Mouse (Mus musculus) embryonic facial prominence, embryonic 13.5 days (tissue): ENCODE results near the gene Fgf8. TPM values are rescaled to one million over a fixed set of nuclear protein-coding genes. Genes with fewer than 3 reads are reported as not detected.

Source experiments
- ATAC-seq: fragments of 200-750 bp; cut with Nextera tagmentation; 2 replicates; pipeline ENCODE4 v1.8.0; 2017; ENCODE audit warnings: low read depth; ENCODE audit not compliant: insufficient number of reproducible peaks, insufficient read depth, low FRiP score, low TSS enrichment
- H3K27ac ChIP-seq: fragments of 300-500 bp; sonication (generic); 2 replicates; pipeline ENCODE4 v1.5.1; 2015; ENCODE audit warnings: moderate library complexity, mild to moderate bottlenecking, inconsistent platforms
- H3K27me3 ChIP-seq: fragments of 300-500 bp; sonication (generic); 2 replicates; pipeline ENCODE4 v1.6.1; 2015; ENCODE audit warnings: mild to moderate bottlenecking, inconsistent platforms
- H3K36me3 ChIP-seq: fragments of 300-500 bp; sonication (generic); 2 replicates; pipeline ENCODE4 v1.6.1; 2015; ENCODE audit warnings: mild to moderate bottlenecking, inconsistent platforms
- H3K4me1 ChIP-seq: fragments of 300-500 bp; sonication (generic); 2 replicates; pipeline ENCODE4 v1.6.1; 2015; ENCODE audit warnings: inconsistent platforms
- H3K4me2 ChIP-seq: fragments of 300-500 bp; sonication (generic); 2 replicates; pipeline ENCODE4 v1.6.1; 2015; ENCODE audit warnings: moderate library complexity, mild to moderate bottlenecking, inconsistent platforms
- H3K4me3 ChIP-seq: fragments of 300-500 bp; sonication (generic); 2 replicates; pipeline ENCODE4 v1.5.1; 2015; ENCODE audit warnings: mild to moderate bottlenecking, inconsistent platforms
- H3K9ac ChIP-seq: fragments of 300-500 bp; sonication (generic); 2 replicates; pipeline ENCODE4 v1.6.1; 2015; ENCODE audit warnings: mild to moderate bottlenecking, inconsistent platforms
- H3K9me3 ChIP-seq: fragments of 300-500 bp; sonication (generic); 2 replicates; pipeline ENCODE4 v1.6.1; 2016; ENCODE audit warnings: inconsistent platforms
- WGBS: fragments of 180-500 bp; shearing (Covaris S2); methylation state at CpG from one replicate; pipeline ENCODE4 v1.1.7; 2015; ENCODE audit warnings: mixed read lengths; 5-methylcytosine and 5-hydroxymethylcytosine counted together
- polyA plus RNA-seq: library from polyadenylated mRNA; unstranded; fragments of >200 nt; fragmentation: Nextera tagmentation; extraction: Ambion mirVana; gene quantifications from 2 replicates; pipeline ENCODE4 v1.2.1, GENCODE M21; 2015

The Fgf8 gene
- polyA plus RNA-seq, 1 experiment from 2014 or later: 2.5 TPM

- 6% methylated on average over 16 of the region's 16 CpGs for WGBS
- 0 out of 2 replicates have a peak overlapping the region, but pooled peaks have one; percentile 17 for H3K4me3 ChIP-seq
- H3K36me3 ChIP-seq: no peaks in the 10 kb centered on the region
- peak overlapping the region; percentile 44 for H3K9ac ChIP-seq
- peaks cover 18% of the 10 kb centered on the region for H3K4me1 ChIP-seq
- H3K27ac ChIP-seq: peak overlapping the region; percentile 33; the same call in 1 of the 2 replicates
- H3K27me3 ChIP-seq: peaks cover 10% of the 10 kb centered on the region; the same call in 1 of the 2 replicates
- ATAC-seq: no peak
- H3K4me2 ChIP-seq: peak overlapping the region; percentile 50
- no peaks in the 10 kb centered on the region for H3K9me3 ChIP-seq
Measured at GRCm38 (mm10) chr19:45717493-45718220, 25.1 kb downstream of the Fgf8 start.

GRCm38 (mm10) chr19:45708704-45709103 is 34.0 kb downstream of the Fgf8 start:
- WGBS: 72% methylated on average over 3 of the region's 3 CpGs
- Histone ChIP-seq H3K9me3 (no peaks in the 10 kb centered on the region), H3K4me2 (no peak overlapping the region), H3K36me3 (no peaks in the 10 kb centered on the region), H3K9ac (no peak overlapping the region), H3K27ac (no peak overlapping the region), H3K4me1 (peaks cover 6% of the 10 kb centered on the region), H3K4me3 (no peak overlapping the region), H3K27me3 (no peaks in the 10 kb centered on the region)
- no peak for ATAC-seq

- ATAC-seq: no peak
- WGBS: 34% methylated on average over 6 of the region's 6 CpGs
- Histone ChIP-seq H3K27ac (no peak overlapping the region), H3K4me1 (peaks cover 8% of the 10 kb centered on the region; the same call in 1 of the 2 replicates), H3K4me2 (peak overlapping the region; percentile 32; the same call in 1 of the 2 replicates), H3K27me3 (no peaks in the 10 kb centered on the region), H3K4me3 (no peak overlapping the region), H3K9me3 (no peaks in the 10 kb centered on the region), H3K36me3 (no peaks in the 10 kb centered on the region), H3K9ac (no peak overlapping the region)
Measured at GRCm38 (mm10) chr19:45696281-45696600, 46.5 kb downstream of the Fgf8 start.

- H3K27ac ChIP-seq: no peak overlapping the region
- no peak for ATAC-seq
- H3K4me2 ChIP-seq: peak overlapping the region; percentile 32
- no peaks in the 10 kb centered on the region for H3K36me3 ChIP-seq
- H3K4me1 ChIP-seq: peaks cover 8% of the 10 kb centered on the region; the same call in 1 of the 2 replicates
- no peak overlapping the region for H3K4me3 ChIP-seq
- no peaks in the 10 kb centered on the region for H3K9me3 ChIP-seq
- WGBS: 35% methylated on average over 25 of the region's 25 CpGs
- H3K27me3 ChIP-seq: no peaks in the 10 kb centered on the region
- no peak overlapping the region for H3K9ac ChIP-seq
Measured at GRCm38 (mm10) chr19:45695496-45696280, 47.0 kb downstream of the Fgf8 start.

- Histone ChIP-seq H3K4me3 (no peak overlapping the region), H3K9ac (no peak overlapping the region), H3K27ac (no peak overlapping the region), H3K4me2 (no peak overlapping the region), H3K9me3 (no peaks in the 10 kb centered on the region), H3K4me1 (peaks cover 8% of the 10 kb centered on the region; the same call in 1 of the 2 replicates), H3K36me3 (no peaks in the 10 kb centered on the region), H3K27me3 (no peaks in the 10 kb centered on the region)
- ATAC-seq: no peak
- 32% methylated on average over 3 of the region's 3 CpGs for WGBS
Measured at GRCm38 (mm10) chr19:45694056-45694455, 48.7 kb downstream of the Fgf8 start.

- Histone ChIP-seq H3K4me3 (no peak overlapping the region), H3K4me2 (no peak overlapping the region), H3K27ac (no peak overlapping the region), H3K36me3 (no peaks in the 10 kb centered on the region), H3K4me1 (peaks cover 8% of the 10 kb centered on the region; the same call in 1 of the 2 replicates), H3K9me3 (no peaks in the 10 kb centered on the region), H3K27me3 (no peaks in the 10 kb centered on the region), H3K9ac (no peak overlapping the region)
- 87% methylated on average over 8 of the region's 8 CpGs for WGBS
- ATAC-seq: no peak
Measured at GRCm38 (mm10) chr19:45692211-45692610, 50.5 kb downstream of the Fgf8 start.

GRCm38 (mm10) chr19:45691001-45691535 is 51.6 kb downstream of the Fgf8 start:
- H3K9ac ChIP-seq: no peak overlapping the region
- H3K36me3 ChIP-seq: no peaks in the 10 kb centered on the region
- no peak overlapping the region for H3K27ac ChIP-seq
- peaks cover 8% of the 10 kb centered on the region; the same call in 1 of the 2 replicates for H3K4me1 ChIP-seq
- H3K4me3 ChIP-seq: no peak overlapping the region
- 61% methylated on average over 8 of the region's 8 CpGs for WGBS
- no peak overlapping the region for H3K4me2 ChIP-seq
- H3K27me3 ChIP-seq: no peaks in the 10 kb centered on the region
- H3K9me3 ChIP-seq: no peaks in the 10 kb centered on the region
- ATAC-seq: no peak

GRCm38 (mm10) chr19:45687001-45687400 is 55.7 kb downstream of the Fgf8 start:
- no peak overlapping the region for H3K4me3 ChIP-seq

More at GRCm38 (mm10) chr19:45687001-45687400, 55.7 kb downstream of the Fgf8 start:
- Histone ChIP-seq H3K4me2 (no peak overlapping the region), H3K27me3 (no peaks in the 10 kb centered on the region), H3K36me3 (no peaks in the 10 kb centered on the region), H3K4me1 (no peaks in the 10 kb centered on the region), H3K27ac (no peak overlapping the region), H3K9me3 (no peaks in the 10 kb centered on the region), H3K9ac (no peak overlapping the region)
- no peak for ATAC-seq
- WGBS: 60% methylated on average over 4 of the region's 4 CpGs

Other genes starting within 250 kb of the Fgf8 start
- 13.5 and 14.4 TPM in 2 replicates for gene Poll, start 182.4 kb downstream of the Fgf8 start, polyA plus RNA-seq
- gene Gm17018, start 182.3 kb downstream of the Fgf8 start, polyA plus RNA-seq: 45.5 and 45.6 TPM in 2 replicates
- gene Fbxw4, start 82.6 kb downstream of the Fgf8 start, polyA plus RNA-seq: 6.2 and 6.9 TPM in 2 replicates
- 16.8 and 17.7 TPM in 2 replicates for gene Npm3, start 6.7 kb upstream of the Fgf8 start, polyA plus RNA-seq
- 70.7 and 74.5 TPM in 2 replicates for gene Mgea5, start 40.9 kb upstream of the Fgf8 start, polyA plus RNA-seq
- gene Kcnip2, start 73.1 kb upstream of the Fgf8 start, polyA plus RNA-seq: 1.3 TPM in 2 replicates